Mouse (Mus musculus) small intestine, adult 2 months (tissue): Measurements from ENCODE around the gene Memo1.

ENCODE experiments used
- CTCF ChIP-seq: fragments of 200-500 bp; IDR thresholded peaks from 2 replicates; pipeline ENCODE4 v1.5.1; 2012; ENCODE audit warnings: low read depth, mild to moderate bottlenecking, control low read depth, inconsistent platforms, low read length, moderate library complexity, mixed read lengths; ENCODE audit not compliant: insufficient replicate concordance, insufficient read length; ENCODE audit errors: extremely low read depth
- POLR2A ChIP-seq: fragments of 200-500 bp; IDR thresholded peaks from 2 replicates; pipeline ENCODE4 v1.6.1; 2012; ENCODE audit warnings: low read depth, mild to moderate bottlenecking, control low read depth, inconsistent platforms, low read length, moderate library complexity

DNA sequence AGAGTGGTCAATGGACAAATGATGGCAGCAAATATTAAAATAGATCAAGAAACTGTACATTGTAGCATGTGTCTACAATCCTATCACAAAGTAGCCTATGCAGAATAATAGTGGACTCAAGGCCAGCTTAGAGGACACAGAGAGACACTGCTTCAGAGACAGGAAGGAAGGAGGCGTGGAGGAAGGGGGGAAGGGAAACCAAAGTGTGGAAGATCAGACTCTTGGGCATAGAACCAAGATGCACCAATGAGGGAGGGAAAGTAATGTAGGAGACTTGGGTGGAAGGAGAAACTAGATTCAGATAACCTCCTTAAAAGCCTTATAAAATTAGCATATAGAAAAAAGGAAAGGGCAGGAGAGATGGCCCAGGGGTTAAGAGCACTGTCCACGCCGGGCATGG, 32.9 kb downstream of the Memo1 start:
- no peak for TF ChIP-seq POLR2A
- no peak for TF ChIP-seq CTCF
